Mouse (Mus musculus) embryonic facial prominence, embryonic 12.5 days (tissue): ENCODE measurements at regions not wholly inside any gene's neighbourhood (a gene's known extent, or its start where the extent isn't known, plus 50 kb on each side); places are given as distances from the start of the nearest gene placed in this dataset. TPM values are rescaled to one million over a fixed set of nuclear protein-coding genes. Genes with fewer than 3 reads are reported as not detected.

Experiments
- ATAC-seq: fragments of 200-750 bp; cut with Nextera tagmentation; 2 replicates; pipeline ENCODE4 v1.8.0; 2017; ENCODE audit not compliant: insufficient number of reproducible peaks, insufficient read depth, low FRiP score, low TSS enrichment
- H3K27ac ChIP-seq: fragments of 300-500 bp; sonication (generic); 2 replicates; pipeline ENCODE4 v1.5.1; 2016; ENCODE audit warnings: mild to moderate bottlenecking
- H3K27me3 ChIP-seq: fragments of 300-500 bp; sonication (generic); 2 replicates; pipeline ENCODE4 v1.6.1; 2016; ENCODE audit warnings: mild to moderate bottlenecking, moderate library complexity
- H3K36me3 ChIP-seq: fragments of 300-500 bp; sonication (generic); 2 replicates; pipeline ENCODE4 v1.6.1; 2016; ENCODE audit warnings: mild to moderate bottlenecking
- H3K4me1 ChIP-seq: fragments of 300-500 bp; sonication (generic); 2 replicates; pipeline ENCODE4 v1.6.1; 2016
- H3K4me2 ChIP-seq: fragments of 300-500 bp; sonication (generic); replicated peaks from 2 replicates; pipeline ENCODE4 v1.6.1; 2016; ENCODE audit warnings: mild to moderate bottlenecking, moderate library complexity
- H3K4me3 ChIP-seq: fragments of 300-500 bp; sonication (generic); 2 replicates; pipeline ENCODE4 v1.5.1; 2016; ENCODE audit warnings: mild to moderate bottlenecking
- H3K9ac ChIP-seq: fragments of 300-500 bp; sonication (generic); 2 replicates; pipeline ENCODE4 v1.6.1; 2016; ENCODE audit warnings: mild to moderate bottlenecking, moderate library complexity
- H3K9me3 ChIP-seq: fragments of 300-500 bp; sonication (generic); 2 replicates; pipeline ENCODE4 v1.6.1; 2016; ENCODE audit warnings: mild to moderate bottlenecking, moderate library complexity
- WGBS: fragments of 180-500 bp; shearing (Covaris S2); methylation state at CpG from one replicate; pipeline ENCODE4 v1.1.7; 2016; 5-methylcytosine and 5-hydroxymethylcytosine counted together
- microRNA-seq: library from miRNA; unstranded; fragments of <30 nt; microRNA quantifications from one replicate; pipeline ENCODE4, GENCODE M21; 2017

- 0 out of 2 replicates have a peak, but pooled peaks have one; percentile 59 for ATAC-seq
- Histone ChIP-seq H3K4me3 (peak overlapping the region; percentile 35), H3K27ac (no peak overlapping the region), H3K36me3 (no peaks in the 10 kb centered on the region), H3K9ac (peak overlapping the region; percentile 33; the same call in 1 of the 2 replicates), H3K9me3 (no peaks in the 10 kb centered on the region), H3K27me3 (no peaks in the 10 kb centered on the region), H3K4me1 (peaks cover 6% of the 10 kb centered on the region; the same call in 1 of the 2 replicates), H3K4me2 (peak overlapping the region; percentile 58)
- WGBS, result 5% methylated on average over 14 of the region's 14 CpGs
Observed at GRCm38 (mm10) chr13:107073039-107073620, 51.2 kb upstream of the Kif2a start.

- H3K4me3 ChIP-seq, result peak overlapping the region; percentile 35
- H3K27ac ChIP-seq, result no peak overlapping the region
- H3K9me3 ChIP-seq, result no peaks in the 10 kb centered on the region
- ATAC-seq, result no peak
- H3K36me3 ChIP-seq, result no peaks in the 10 kb centered on the region
- H3K27me3 ChIP-seq, result no peaks in the 10 kb centered on the region
- H3K4me2 ChIP-seq, result peak overlapping the region; percentile 58
- 24% methylated on average over 11 of the region's 11 CpGs for WGBS
- peak overlapping the region; percentile 33; the same call in 1 of the 2 replicates for H3K9ac ChIP-seq
- H3K4me1 ChIP-seq, result peaks cover 6% of the 10 kb centered on the region; the same call in 1 of the 2 replicates
Observed at GRCm38 (mm10) chr13:107072345-107073038, 50.6 kb upstream of the Kif2a start.

Small RNA genes in the stretch of these regions (microRNA-seq; reads per million reads assigned to microRNA genes)
- not detected for gene Gm22118
